Mouse (Mus musculus) spleen, adult 2 months (tissue): ENCODE measurements around the gene Id4. TPM values are rescaled to one million over a fixed set of nuclear protein-coding genes. Genes with fewer than 3 reads are reported as not detected.
A peak's percentile ranks its signal among the peaks of the same experiment; 100 is the strongest.

Experiments used
- DNase-seq, 2 experiments: peaks; one replicate each; pipeline versions ENCODE4 v3.0.0 to v3.0.0-alpha.2; 2012 to 2021; ENCODE audit warnings: low spot score in 2 of 2, low read depth in 1 of 2
- H3K27ac ChIP-seq: fragments of 200-500 bp; 2 replicates; pipeline ENCODE4 v1.5.1; 2012; ENCODE audit warnings: low read length, inconsistent platforms; ENCODE audit not compliant: insufficient read depth
- H3K27me3 ChIP-seq: fragments of 200-500 bp; 2 replicates; pipeline ENCODE4 v1.6.1; 2012; ENCODE audit warnings: mild to moderate bottlenecking, moderate library complexity, low read length, inconsistent platforms; ENCODE audit not compliant: control insufficient read depth, insufficient read depth
- H3K36me3 ChIP-seq: fragments of 200-500 bp; 2 replicates; pipeline ENCODE4 v1.6.1; 2012; ENCODE audit warnings: mild to moderate bottlenecking, low read length, inconsistent platforms; ENCODE audit not compliant: control insufficient read depth, insufficient read depth
- H3K4me1 ChIP-seq: fragments of 200-500 bp; 2 replicates; pipeline ENCODE4 v1.6.1; 2011; ENCODE audit warnings: inconsistent platforms; ENCODE audit not compliant: control insufficient read depth, insufficient read depth, insufficient read length
- H3K4me3 ChIP-seq: fragments of 200-500 bp; 2 replicates; pipeline ENCODE4 v1.5.1; 2011; ENCODE audit warnings: mild to moderate bottlenecking, inconsistent platforms; ENCODE audit not compliant: insufficient read depth, insufficient read length; ENCODE audit errors: extremely low read depth
- CTCF ChIP-seq: fragments of 200-500 bp; IDR thresholded peaks from 2 replicates; pipeline ENCODE4 v1.5.1; 2011; ENCODE audit warnings: mild to moderate bottlenecking, inconsistent platforms; ENCODE audit not compliant: insufficient read depth, insufficient read length, insufficient replicate concordance; ENCODE audit errors: extremely low read depth
- POLR2A ChIP-seq: fragments of 200-500 bp; IDR thresholded peaks from 2 replicates; pipeline ENCODE4 v1.6.1; 2011; ENCODE audit warnings: low read depth, low read length, inconsistent platforms
- WGBS: fragments of 180-500 bp; shearing (Covaris S2); methylation state at CpG from one replicate; pipeline ENCODE4 v1.1.7; 2018; 5-methylcytosine and 5-hydroxymethylcytosine counted together
- polyA plus RNA-seq: library from polyadenylated mRNA; depleted of rRNA; stranded (reverse); fragments of >200 nt; gene quantifications from 2 replicates; pipeline ENCODE4 v1.2.3, GENCODE M21; 2012; rRNA removed

Gene Id4
- 3.0 and 6.0 TPM in 2 replicates for polyA plus RNA-seq

GRCm38 (mm10) chr13:48260690-48261278 lies at the start of gene Id4:
TSS of gene Id4 (plus strand) at chr13:48261228.
- no peaks in the 10 kb centered on the region for H3K36me3 ChIP-seq
- WGBS = 2% methylated on average over 52 of the region's 52 CpGs
- no peaks in the 10 kb centered on the region for H3K4me1 ChIP-seq
- TF ChIP-seq CTCF (no peak), POLR2A (no peak)
- peak within 1 kb of the TSS; percentile 34 for H3K4me3 ChIP-seq
- H3K27ac ChIP-seq = peak within 1 kb of the TSS; percentile 57
- peaks cover 14% of the 10 kb centered on the region for H3K27me3 ChIP-seq
- DNase-seq = peak in 1 of 2 experiments; percentile 11

DNA sequence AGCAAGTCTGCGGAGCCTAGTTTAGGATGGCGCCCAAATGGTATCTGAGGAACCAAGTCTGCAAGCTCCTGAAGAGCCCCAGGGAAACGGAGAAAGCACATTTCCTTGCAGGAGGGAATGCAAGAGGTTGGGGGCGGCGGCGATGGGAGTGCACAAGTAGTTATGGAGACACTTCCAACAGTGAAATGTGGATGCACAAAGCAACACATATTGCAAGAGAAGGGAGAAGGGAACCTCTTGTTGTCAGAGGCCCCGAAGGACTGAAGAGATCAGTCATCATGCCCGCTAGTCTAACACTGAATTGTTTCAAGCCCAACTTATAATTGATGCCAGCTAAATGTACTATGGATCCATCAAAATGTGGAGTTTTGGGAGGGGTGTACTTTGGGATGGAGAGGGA lies 33.9 kb upstream of the Id4 start:
- DNase-seq = no peak
- no peak for TF ChIP-seq CTCF
- no peak for TF ChIP-seq POLR2A
- WGBS = 51% methylated on average over 8 of the region's 8 CpGs
- Histone ChIP-seq H3K36me3 (no peaks in the 10 kb centered on the region), H3K27me3 (no peaks in the 10 kb centered on the region; the same call in 1 of the 2 replicates), H3K4me1 (no peaks in the 10 kb centered on the region), H3K27ac (no peak overlapping the region), H3K4me3 (no peak overlapping the region)

GRCm38 (mm10) chr13:48227712-48228111 lies 33.3 kb upstream of the Id4 start:
- H3K4me1 ChIP-seq = no peaks in the 10 kb centered on the region
- no peaks in the 10 kb centered on the region; the same call in 1 of the 2 replicates for H3K27me3 ChIP-seq
- H3K4me3 ChIP-seq = no peak overlapping the region
- 2% methylated on average over 38 of the region's 38 CpGs for WGBS
- TF ChIP-seq POLR2A = no peak
- no peak for TF ChIP-seq CTCF
- no peaks in the 10 kb centered on the region for H3K36me3 ChIP-seq
- no peak overlapping the region; the same call in 1 of the 2 replicates for H3K27ac ChIP-seq
- DNase-seq = peak in 1 of 2 experiments; percentile 22

DNA sequence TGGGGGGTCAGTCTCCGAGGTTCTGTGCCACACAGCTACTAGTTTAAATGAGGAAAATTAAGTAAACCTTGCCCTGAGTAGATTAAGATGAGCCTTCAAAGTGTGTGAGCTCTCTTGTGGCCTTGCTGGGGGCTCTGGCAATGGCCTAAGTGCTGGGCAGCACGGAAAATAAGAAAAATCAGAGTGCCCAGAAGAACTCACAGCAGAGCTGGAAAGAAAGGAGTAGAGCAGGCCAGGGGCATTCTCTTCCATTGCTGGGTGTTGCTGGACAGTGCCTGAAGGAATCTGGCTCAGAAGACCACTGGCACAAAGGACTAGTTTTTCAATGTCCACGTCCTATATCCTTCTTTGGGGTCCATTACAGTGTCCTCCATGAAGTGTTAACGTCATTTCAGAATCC lies 32.9 kb upstream of the Id4 start:
- Histone ChIP-seq H3K27ac (no peak overlapping the region; the same call in 1 of the 2 replicates), H3K27me3 (no peaks in the 10 kb centered on the region; the same call in 1 of the 2 replicates), H3K36me3 (no peaks in the 10 kb centered on the region), H3K4me3 (no peak overlapping the region), H3K4me1 (no peaks in the 10 kb centered on the region)
- WGBS = 38% methylated on average over 4 of the region's 4 CpGs
- TF ChIP-seq CTCF (no peak), POLR2A (no peak)
- no peak for DNase-seq

DNA sequence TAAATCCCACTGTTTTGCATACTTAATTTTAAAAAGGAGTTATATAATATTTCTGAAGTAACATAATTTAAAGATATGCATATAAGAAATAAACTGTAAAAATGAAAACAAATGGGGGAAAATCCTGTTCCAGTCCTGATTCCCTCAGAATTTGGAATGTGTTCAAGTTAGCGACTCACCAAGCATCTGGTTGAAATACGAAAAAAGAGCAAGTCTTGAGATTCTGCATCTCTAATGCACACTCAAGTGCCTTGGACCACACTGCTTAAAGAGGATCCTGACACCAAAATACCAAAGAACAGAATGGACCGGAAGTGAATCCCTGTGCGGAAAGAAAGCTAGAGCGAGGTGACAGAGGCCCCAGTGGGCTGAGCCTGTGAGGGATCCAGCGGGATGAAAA lies 30.0 kb upstream of the Id4 start:
- 83% methylated on average over 6 of the region's 6 CpGs for WGBS
- Histone ChIP-seq H3K27me3 (no peaks in the 10 kb centered on the region; the same call in 1 of the 2 replicates), H3K4me1 (no peaks in the 10 kb centered on the region), H3K36me3 (no peaks in the 10 kb centered on the region), H3K4me3 (no peak overlapping the region), H3K27ac (no peak overlapping the region)
- DNase-seq = no peak
- no peak for TF ChIP-seq CTCF
- no peak for TF ChIP-seq POLR2A

- no peak for TF ChIP-seq POLR2A
- TF ChIP-seq CTCF = no peak
- H3K4me3 ChIP-seq = no peak overlapping the region
- H3K4me1 ChIP-seq = no peaks in the 10 kb centered on the region
- H3K27me3 ChIP-seq = no peaks in the 10 kb centered on the region
- no peak for DNase-seq
- no peaks in the 10 kb centered on the region for H3K36me3 ChIP-seq
- H3K27ac ChIP-seq = no peak overlapping the region
- WGBS = 84% methylated on average over 4 of the region's 4 CpGs
These were observed 24.6 kb upstream of the Id4 start for GRCm38 (mm10) chr13:48236436-48236835.

GRCm38 (mm10) chr13:48236865-48237264 lies 24.2 kb upstream of the Id4 start:
- TF ChIP-seq POLR2A (no peak), CTCF (no peak)
- WGBS = 81% methylated on average over 7 of the region's 7 CpGs

More at GRCm38 (mm10) chr13:48236865-48237264, 24.2 kb upstream of the Id4 start:
- Histone ChIP-seq H3K27me3 (no peaks in the 10 kb centered on the region), H3K27ac (no peak overlapping the region), H3K36me3 (no peaks in the 10 kb centered on the region), H3K4me1 (no peaks in the 10 kb centered on the region), H3K4me3 (no peak overlapping the region)
- no peak for DNase-seq
